Mouse (Mus musculus) left cerebral cortex, postnatal 36 days (tissue): Measurements from ENCODE around the gene Arrdc5. TPM values are rescaled to one million over a fixed set of nuclear protein-coding genes. Genes with fewer than 3 reads are reported as not detected.

Source experiments
- DNase-seq, 2 experiments: peaks; one replicate each; pipeline ENCODE4 v3.0.0; 2021 to 2022; ENCODE audit warnings: low spot score in 2 of 2, mixed read lengths in 1 of 2
- intact Hi-C: fragments of 180-260 bp; cut with DNase I; formaldehyde crosslinking; loops from one replicate; pipeline ENCODE4 v1.15.1; 2025
- total RNA-seq, 2 experiments: library from RNA; stranded (reverse); gene quantifications; 2 replicates each; pipeline ENCODE4 v1.2.3; 2021

Gene Arrdc5
- total RNA-seq, result not detected

GRCm38 (mm10) chr17:56300186-56300585, at the start of gene Arrdc5:
Gene Arrdc5, minus strand, starts transcription at chr17:56300286.
- intact Hi-C loops, result no loop called here
- no peak for DNase-seq

- DNase-seq, result no peak
- intact Hi-C loops, result no loop called here
Observed at GRCm38 (mm10) chr17:56348586-56348985, 48.5 kb upstream of the Arrdc5 start.

- DNase-seq, result no peak
- intact Hi-C loops, result no loop called here
Observed at GRCm38 (mm10) chr17:56348128-56348527, 48.0 kb upstream of the Arrdc5 start.

- intact Hi-C loops, result no loop called here
Observed at GRCm38 (mm10) chr17:56345364-56345763, 45.3 kb upstream of the Arrdc5 start.

GRCm38 (mm10) chr17:56343466-56343865, 43.4 kb upstream of the Arrdc5 start:
- no peak for DNase-seq
- intact Hi-C loops, result no loop called here

More at GRCm38 (mm10) chr17:56345364-56345763, 45.3 kb upstream of the Arrdc5 start:
- no peak for DNase-seq

- intact Hi-C loops, result no loop called here
Observed at GRCm38 (mm10) chr17:56340717-56341116, 40.6 kb upstream of the Arrdc5 start.

GRCm38 (mm10) chr17:56338909-56339308, 38.8 kb upstream of the Arrdc5 start:
- intact Hi-C loops, result no loop called here

More at GRCm38 (mm10) chr17:56340717-56341116, 40.6 kb upstream of the Arrdc5 start:
- no peak for DNase-seq

GRCm38 (mm10) chr17:56337791-56338190, 37.7 kb upstream of the Arrdc5 start:
- intact Hi-C loops, result no loop called here

More at GRCm38 (mm10) chr17:56338909-56339308, 38.8 kb upstream of the Arrdc5 start:
- DNase-seq, result no peak

GRCm38 (mm10) chr17:56337190-56337589, 37.1 kb upstream of the Arrdc5 start:
- DNase-seq, result peak in 1 of 2 experiments; percentile 38
- intact Hi-C loops, result no loop called here

More at GRCm38 (mm10) chr17:56337791-56338190, 37.7 kb upstream of the Arrdc5 start:
- no peak for DNase-seq

GRCm38 (mm10) chr17:56332987-56333386, 32.9 kb upstream of the Arrdc5 start:
- DNase-seq, result no peak
- intact Hi-C loops, result no loop called here

GRCm38 (mm10) chr17:56331256-56331655, 31.2 kb upstream of the Arrdc5 start:
- DNase-seq, result no peak
- intact Hi-C loops, result no loop called here

- intact Hi-C loops, result no loop called here
- no peak for DNase-seq
Observed at GRCm38 (mm10) chr17:56330345-56330744, 30.3 kb upstream of the Arrdc5 start.

GRCm38 (mm10) chr17:56329267-56329666, 29.2 kb upstream of the Arrdc5 start:
- no peak for DNase-seq
- intact Hi-C loops, result loop anchor here (5.0 kb wide), 1 partner anchor 52 kb away; the partner anchor contains the start of gene Ticam1

- intact Hi-C loops, result loop anchor here (5.0 kb wide), 1 partner anchor 49 kb away; the partner anchor contains the start of gene Ticam1
- DNase-seq, result no peak
Observed at GRCm38 (mm10) chr17:56326153-56327147, 26.4 kb upstream of the Arrdc5 start.

GRCm38 (mm10) chr17:56325450-56326152, 25.5 kb upstream of the Arrdc5 start, which contains the start of gene Kdm4b:
Gene Kdm4b, plus strand, starts transcription at chr17:56326062.
- peak; percentile 99 for DNase-seq
- intact Hi-C loops, result loop anchor here (5.0 kb wide), 1 partner anchor 48 kb away; the partner anchor contains the start of gene Ticam1

- intact Hi-C loops, result no loop called here
- no peak for DNase-seq
Observed at GRCm38 (mm10) chr17:56324419-56324818, 24.3 kb upstream of the Arrdc5 start.

- DNase-seq, result no peak
- intact Hi-C loops, result no loop called here
Observed at GRCm38 (mm10) chr17:56309191-56309945, 9.3 kb upstream of the Arrdc5 start.

- no peak for DNase-seq
- intact Hi-C loops, result no loop called here
Observed at GRCm38 (mm10) chr17:56308088-56308487, 8.0 kb upstream of the Arrdc5 start.

GRCm38 (mm10) chr17:56305826-56306225, 5.7 kb upstream of the Arrdc5 start:
- intact Hi-C loops, result no loop called here

More at GRCm38 (mm10) chr17:56305826-56306225, 5.7 kb upstream of the Arrdc5 start:
- DNase-seq, result no peak
